Mouse (Mus musculus): ENCODE results near the gene Zfp654. TPM values are rescaled to one million over a fixed set of nuclear protein-coding genes. Genes with fewer than 3 reads are reported as not detected.
A peak's percentile ranks its signal among the peaks of the same experiment; 100 is the strongest.
"Not testable (repeated sequence)": the region's sequence is repeated elsewhere in the genome, so short reads cannot be mapped to it uniquely, and the experiment has no call there.

Gene Zfp654
- polyA plus RNA-seq, 1 experiment from 2014 or later = 2.4 TPM

GRCm38 (mm10) chr16:64869621-64870020, 18.2 kb upstream of the Zfp654 start:
- no peaks in the 10 kb centered on the region for H3K27me3 ChIP-seq (ENCODE audit: control insufficient read depth, insufficient read depth, low read length)
- H3K9ac ChIP-seq (ENCODE audit: low read length) = no peak overlapping the region
- H3K27ac ChIP-seq (replicated peaks) = no peak overlapping the region
- TF ChIP-seq EP300 (optimal IDR thresholded peaks at IDR 0.05) = no peak
- TF ChIP-seq CTCF (IDR thresholded peaks at IDR 0.05; ENCODE audit: low read depth) = no peak
- no peak overlapping the region for H3K4me2 ChIP-seq (replicated peaks; ENCODE audit: low read depth)
- H3K4me3 ChIP-seq (ENCODE audit: low read depth, low read length) = no peak overlapping the region
- 88% methylated on average over 2 of the region's 2 CpGs for WGBS
- H3K9me3 ChIP-seq (ENCODE audit: control insufficient read depth, low read length) = no peaks in the 10 kb centered on the region
- no peak for ATAC-seq (ENCODE audit: low FRiP score, low TSS enrichment)
- no peaks in the 10 kb centered on the region; the same call in 1 of the 2 replicates for H3K4me1 ChIP-seq (replicated peaks; ENCODE audit: control insufficient read depth, insufficient read depth)
- no peak for DNase-seq (ENCODE audit: low spot score)
- H3K36me3 ChIP-seq (ENCODE audit: control insufficient read depth, insufficient read depth, low read length) = no peaks in the 10 kb centered on the region

- no peaks in the 10 kb centered on the region for H3K27me3 ChIP-seq (ENCODE audit: control insufficient read depth, insufficient read depth, low read length)
- no peaks in the 10 kb centered on the region; the same call in 1 of the 2 replicates for H3K4me1 ChIP-seq (replicated peaks; ENCODE audit: control insufficient read depth, insufficient read depth)
- 46% methylated on average over 6 of the region's 6 CpGs for WGBS
- no peak overlapping the region for H3K27ac ChIP-seq (replicated peaks)
- TF ChIP-seq EP300 (optimal IDR thresholded peaks at IDR 0.05) (no peak), CTCF (IDR thresholded peaks at IDR 0.05; ENCODE audit: low read depth) (no peak)
- H3K4me3 ChIP-seq (ENCODE audit: low read depth, low read length) = no peak overlapping the region
- no peaks in the 10 kb centered on the region for H3K9me3 ChIP-seq (ENCODE audit: control insufficient read depth, low read length)
- H3K36me3 ChIP-seq (ENCODE audit: control insufficient read depth, insufficient read depth, low read length) = no peaks in the 10 kb centered on the region
- no peak for ATAC-seq (ENCODE audit: low FRiP score, low TSS enrichment)
- H3K4me2 ChIP-seq (replicated peaks; ENCODE audit: low read depth) = no peak overlapping the region
- no peak overlapping the region for H3K9ac ChIP-seq (ENCODE audit: low read length)
- peak; percentile 29 for DNase-seq (ENCODE audit: low spot score)
Observed at GRCm38 (mm10) chr16:64868613-64869012, 17.2 kb upstream of the Zfp654 start.

GRCm38 (mm10) chr16:64865841-64866240, 14.4 kb upstream of the Zfp654 start:
- WGBS = 86% methylated on average over 8 of the region's 8 CpGs
- ATAC-seq (ENCODE audit: low FRiP score, low TSS enrichment); H3K4me2 ChIP-seq (replicated peaks; ENCODE audit: low read depth); H3K4me1 ChIP-seq (replicated peaks; ENCODE audit: control insufficient read depth, insufficient read depth); H3K36me3 ChIP-seq (ENCODE audit: control insufficient read depth, insufficient read depth, low read length); H3K27me3 ChIP-seq (ENCODE audit: control insufficient read depth, insufficient read depth, low read length); H3K27ac ChIP-seq (replicated peaks); DNase-seq (ENCODE audit: low spot score); H3K4me3 ChIP-seq (ENCODE audit: low read depth, low read length); H3K9ac ChIP-seq (ENCODE audit: low read length); H3K9me3 ChIP-seq (ENCODE audit: control insufficient read depth, low read length): not testable (repeated sequence)

GRCm38 (mm10) chr16:64856946-64857345, 5.5 kb upstream of the Zfp654 start:
- DNase-seq (ENCODE audit: low spot score) (no peak), ATAC-seq (ENCODE audit: low FRiP score, low TSS enrichment) (no peak)
- Histone ChIP-seq H3K9ac (ENCODE audit: low read length) (no peak overlapping the region), H3K9me3 (ENCODE audit: control insufficient read depth, low read length) (no peaks in the 10 kb centered on the region), H3K27me3 (ENCODE audit: control insufficient read depth, insufficient read depth, low read length) (no peaks in the 10 kb centered on the region), H3K4me2 (replicated peaks; ENCODE audit: low read depth) (no peak overlapping the region), H3K36me3 (ENCODE audit: control insufficient read depth, insufficient read depth, low read length) (peaks cover 6% of the 10 kb centered on the region), H3K4me3 (ENCODE audit: low read depth, low read length) (no peak overlapping the region), H3K4me1 (replicated peaks; ENCODE audit: control insufficient read depth, insufficient read depth) (no peaks in the 10 kb centered on the region; the same call in 1 of the 2 replicates), H3K27ac (replicated peaks) (no peak overlapping the region)
- no peak for TF ChIP-seq EP300 (optimal IDR thresholded peaks at IDR 0.05)
- TF ChIP-seq CTCF (IDR thresholded peaks at IDR 0.05; ENCODE audit: low read depth) = no peak
- 81% methylated on average over 3 of the region's 3 CpGs for WGBS

- H3K4me3 ChIP-seq (ENCODE audit: low read depth, low read length) = peak overlapping the region; percentile 95
- no peak for TF ChIP-seq CTCF (IDR thresholded peaks at IDR 0.05; ENCODE audit: low read depth)
- TF ChIP-seq EP300 (optimal IDR thresholded peaks at IDR 0.05) = no peak
- peak overlapping the region; percentile 69 for H3K4me2 ChIP-seq (replicated peaks; ENCODE audit: low read depth)
- ATAC-seq (ENCODE audit: low FRiP score, low TSS enrichment) (no peak), DNase-seq (ENCODE audit: low spot score) (no peak)
- H3K9ac ChIP-seq (ENCODE audit: low read length) = peak overlapping the region; percentile 94
- H3K27ac ChIP-seq (replicated peaks) = peak overlapping the region; percentile 97
- H3K27me3 ChIP-seq (ENCODE audit: control insufficient read depth, insufficient read depth, low read length) = no peaks in the 10 kb centered on the region
- no peaks in the 10 kb centered on the region; the same call in 1 of the 2 replicates for H3K4me1 ChIP-seq (replicated peaks; ENCODE audit: control insufficient read depth, insufficient read depth)
- H3K36me3 ChIP-seq (ENCODE audit: control insufficient read depth, insufficient read depth, low read length) = peaks cover 6% of the 10 kb centered on the region
- WGBS = 2% methylated on average over 14 of the region's 14 CpGs
- no peaks in the 10 kb centered on the region for H3K9me3 ChIP-seq (ENCODE audit: control insufficient read depth, low read length)
Observed at GRCm38 (mm10) chr16:64852891-64853290, 1.4 kb upstream of the Zfp654 start.

GRCm38 (mm10) chr16:64852441-64852871, 1.0 kb upstream of the Zfp654 start:
- 1% methylated on average over 34 of the region's 53 CpGs for WGBS
- Histone ChIP-seq H3K9me3 (ENCODE audit: control insufficient read depth, low read length) (no peaks in the 10 kb centered on the region), H3K4me3 (ENCODE audit: low read depth, low read length) (peak overlapping the region; percentile 95), H3K27ac (replicated peaks) (peak overlapping the region; percentile 97), H3K27me3 (ENCODE audit: control insufficient read depth, insufficient read depth, low read length) (no peaks in the 10 kb centered on the region), H3K9ac (ENCODE audit: low read length) (peak overlapping the region; percentile 94), H3K4me2 (replicated peaks; ENCODE audit: low read depth) (peak overlapping the region; percentile 69), H3K36me3 (ENCODE audit: control insufficient read depth, insufficient read depth, low read length) (peaks cover 6% of the 10 kb centered on the region), H3K4me1 (replicated peaks; ENCODE audit: control insufficient read depth, insufficient read depth) (no peaks in the 10 kb centered on the region; the same call in 1 of the 2 replicates)
- no peak for TF ChIP-seq EP300 (optimal IDR thresholded peaks at IDR 0.05)
- TF ChIP-seq CTCF (IDR thresholded peaks at IDR 0.05; ENCODE audit: low read depth) = no peak
- ATAC-seq (ENCODE audit: low FRiP score, low TSS enrichment) (peak; percentile 28), DNase-seq (ENCODE audit: low spot score) (peak; percentile 64)

All from stomach, postnatal 0 days (tissue).